Mouse (Mus musculus) liver, adult 2 months (tissue): ENCODE measurements around the gene Hmgb2.

ENCODE experiments used
- CTCF ChIP-seq: fragments of 200-500 bp; IDR thresholded peaks from 2 replicates; pipeline ENCODE4 v1.5.1; 2011; ENCODE audit warnings: low read depth, low read length, control low read depth
- POLR2A ChIP-seq: fragments of 200-500 bp; IDR thresholded peaks from 2 replicates; pipeline ENCODE4 v1.6.1; 2011; ENCODE audit warnings: low read length, control low read depth; ENCODE audit not compliant: insufficient read depth; ENCODE audit errors: extremely low read depth

GRCm38 (mm10) chr8:57563726-57564125 lies 52.0 kb downstream of the Hmgb2 start:
- TF ChIP-seq POLR2A (no peak), CTCF (no peak)
